Mouse (Mus musculus): ENCODE measurements around the gene Psmd7.
"Not testable (repeated sequence)": the region's sequence is repeated elsewhere in the genome, so short reads cannot be mapped to it uniquely, and the experiment has no call there.

DNA sequence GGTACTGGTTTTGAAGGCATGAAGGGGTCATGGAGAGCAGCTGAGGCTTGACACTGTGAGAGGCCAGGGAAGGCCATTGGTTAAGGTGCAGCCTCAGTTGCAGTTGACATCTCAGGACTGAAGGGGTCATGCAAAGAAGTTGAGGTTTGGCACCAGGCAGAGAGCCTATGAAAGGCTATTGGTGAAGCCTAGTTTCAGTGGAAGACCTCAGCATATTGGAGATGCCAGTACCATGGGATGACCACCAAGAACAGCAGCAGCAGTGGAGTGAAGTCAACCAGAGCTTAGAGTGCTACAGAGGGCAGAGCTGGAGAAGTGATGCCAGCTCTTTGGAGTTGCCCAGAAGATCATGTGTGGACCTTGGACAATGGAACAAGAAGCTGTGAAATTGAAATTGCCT lies 36.0 kb upstream of the Psmd7 start:
- not testable (repeated sequence) for TF ChIP-seq MYOG (IDR thresholded peaks at IDR 0.05; ENCODE audit: control insufficient read depth in 1 of 3, insufficient read depth in 1 of 3, insufficient read length in 2 of 3, low read depth in 2 of 3); POLR2A (IDR thresholded peaks at IDR 0.05; ENCODE audit: insufficient read length, low read depth); MAX (IDR thresholded peaks at IDR 0.05; ENCODE audit: low read depth); REST (IDR thresholded peaks at IDR 0.05; ENCODE audit: insufficient read depth, insufficient read length); E2F4 (IDR thresholded peaks at IDR 0.05; ENCODE audit: insufficient read depth); TCF12 (IDR thresholded peaks at IDR 0.05; ENCODE audit: insufficient read depth, poor library complexity, severe bottlenecking); USF1 (IDR thresholded peaks at IDR 0.05; ENCODE audit: low read depth); CEBPB (IDR thresholded peaks at IDR 0.05; ENCODE audit: insufficient read depth, poor library complexity, severe bottlenecking); POLR2AphosphoS2 (IDR thresholded peaks at IDR 0.05; ENCODE audit: insufficient read length, low read depth); MYOD1 (IDR thresholded peaks at IDR 0.05; ENCODE audit: control insufficient read depth in 1 of 3, insufficient read length in 2 of 3, low read depth in 2 of 3)
